Mouse (Mus musculus): ENCODE data around the gene Pdp2.

GRCm38 (mm10) chr8:104642324-104642654, 51.0 kb downstream of the Pdp2 start:
- TF ChIP-seq CTCF (IDR thresholded peaks at IDR 0.05; ENCODE audit: borderline replicate concordance, insufficient read depth, low read length): no peak
- TF ChIP-seq POLR2A (IDR thresholded peaks at IDR 0.05; ENCODE audit: low read depth, low read length): 0 out of 2 replicates have a peak, but pooled peaks have one; percentile 30
